Mouse (Mus musculus) cerebellum, adult 2 months (tissue): ENCODE measurements at regions not wholly inside any gene's neighbourhood (a gene's known extent, or its start where the extent isn't known, plus 50 kb on each side); places are given as distances from the start of the nearest gene placed in this dataset.

Experiments used
- CTCF ChIP-seq: fragments of 200-500 bp; IDR thresholded peaks from 2 replicates; pipeline ENCODE4 v1.5.1; 2011; ENCODE audit warnings: low read depth, mild to moderate bottlenecking, control low read depth, low read length, moderate library complexity, borderline replicate concordance; ENCODE audit not compliant: insufficient read depth
- POLR2A ChIP-seq: fragments of 200-500 bp; IDR thresholded peaks from 2 replicates; pipeline ENCODE4 v1.6.1; 2011; ENCODE audit warnings: low read length, control low read depth, borderline replicate concordance; ENCODE audit not compliant: insufficient read depth

GRCm38 (mm10) chr12:110041782-110042181 lies 237.1 kb upstream of the Dio3 start:
- TF ChIP-seq CTCF (no peak), POLR2A (no peak)
